ENCODE assay signal across 18 mouse cellular contexts in genomic region chr2:165300424-165300823, GRCm38 (mm10). TPM values are rescaled to one million over a fixed set of nuclear protein-coding genes. Genes with fewer than 3 reads are reported as not detected.
A peak's percentile ranks its signal among the peaks of the same experiment; 100 is the strongest.
DNase-seq lines count a peak whose midpoint lies in the region; ATAC-seq and TF ChIP-seq lines count a peak whose summit lies in the region.
"Had no signal": no experiment of that assay in that cellular context is flagged by ENCODE, and none has a peak within 500 bp of the region (broad histone marks: within the 10 kb centered on the region; RNA-seq: fewer than 3 reads in every experiment).

No protein-coding gene starts in this region.

- no peaks in the 10 kb centered on the region for H3K27me3 ChIP-seq in forebrain, embryonic 13.5 days
- H3K27me3 ChIP-seq in forebrain, embryonic 10.5 days (ENCODE audit: poor library complexity, severe bottlenecking): no peaks in the 10 kb centered on the region
- H3K27me3 ChIP-seq in hindbrain, embryonic 16.5 days (replicated peaks; ENCODE audit: control insufficient read depth, insufficient read depth, low read length): no peaks in the 10 kb centered on the region
- no peaks in the 10 kb centered on the region for H3K27me3 ChIP-seq in stomach, postnatal 0 days (ENCODE audit: control insufficient read depth, insufficient read depth, low read length)
- H3K27me3 ChIP-seq: limb, embryonic 13.5 days; liver, embryonic 15.5 days; neural tube, embryonic 12.5 days had no signal

- H3K27ac ChIP-seq in forebrain, embryonic 13.5 days: peak overlapping the region; percentile 31; the same call in 1 of the 2 replicates
- no peak overlapping the region for H3K27ac ChIP-seq in forebrain, embryonic 10.5 days
- H3K27ac ChIP-seq in hindbrain, embryonic 16.5 days (ENCODE audit: low read depth, low read length): peak overlapping the region; percentile 71
- no peak overlapping the region for H3K27ac ChIP-seq in stomach, postnatal 0 days (replicated peaks)
- H3K27ac ChIP-seq: limb, embryonic 13.5 days; liver, embryonic 15.5 days; neural tube, embryonic 12.5 days had no signal

- H3K4me1 ChIP-seq in forebrain, embryonic 13.5 days: peaks cover 10% of the 10 kb centered on the region
- H3K4me1 ChIP-seq in forebrain, embryonic 10.5 days: peaks cover 10% of the 10 kb centered on the region; the same call in 1 of the 2 replicates
- H3K4me1 ChIP-seq in hindbrain, embryonic 16.5 days (ENCODE audit: control insufficient read depth, insufficient read depth, low read depth, low read length): peaks cover 5% of the 10 kb centered on the region; the same call in 1 of the 2 replicates
- H3K4me1 ChIP-seq in stomach, postnatal 0 days (replicated peaks; ENCODE audit: control insufficient read depth, insufficient read depth): no peaks in the 10 kb centered on the region
- H3K4me1 ChIP-seq: limb, embryonic 13.5 days; liver, embryonic 15.5 days; neural tube, embryonic 12.5 days had no signal

- no peaks in the 10 kb centered on the region for H3K9me3 ChIP-seq in forebrain, embryonic 13.5 days (replicated peaks)
- H3K9me3 ChIP-seq in forebrain, embryonic 10.5 days: peaks cover 4% of the 10 kb centered on the region; the same call in 1 of the 2 replicates
- no peaks in the 10 kb centered on the region for H3K9me3 ChIP-seq in hindbrain, embryonic 16.5 days (ENCODE audit: control insufficient read depth, low read length)
- no peaks in the 10 kb centered on the region for H3K9me3 ChIP-seq in stomach, postnatal 0 days (ENCODE audit: control insufficient read depth, low read length)
- H3K9me3 ChIP-seq: limb, embryonic 13.5 days; liver, embryonic 15.5 days; neural tube, embryonic 12.5 days had no signal

- no peak overlapping the region for H3K4me3 ChIP-seq in forebrain, embryonic 13.5 days
- H3K4me3 ChIP-seq in forebrain, embryonic 10.5 days: no peak overlapping the region
- no peak overlapping the region for H3K4me3 ChIP-seq in hindbrain, embryonic 16.5 days (ENCODE audit: low read length)
- no peak overlapping the region for H3K4me3 ChIP-seq in stomach, postnatal 0 days (ENCODE audit: low read depth, low read length)
- H3K4me3 ChIP-seq: limb, embryonic 13.5 days; liver, embryonic 15.5 days; neural tube, embryonic 12.5 days had no signal

- no peak for TF ChIP-seq CTCF in stomach, postnatal 0 days (IDR thresholded peaks at IDR 0.05; ENCODE audit: low read depth)

- H3K9ac ChIP-seq in forebrain, embryonic 13.5 days: peak overlapping the region; percentile 21; the same call in 1 of the 2 replicates
- H3K9ac ChIP-seq in hindbrain, embryonic 16.5 days (ENCODE audit: low read depth, low read length): no peak overlapping the region
- H3K9ac ChIP-seq in stomach, postnatal 0 days (ENCODE audit: low read length): no peak overlapping the region
- H3K9ac ChIP-seq: limb, embryonic 13.5 days; liver, embryonic 15.5 days; neural tube, embryonic 12.5 days had no signal

- ATAC-seq in forebrain, embryonic 13.5 days: no peak
- peak; percentile 15; the same call in 1 of the 2 replicates for ATAC-seq in common myeloid progenitor, adult 5-6 weeks (replicated peaks; ENCODE audit: low read depth, poor library complexity, severe bottlenecking)
- ATAC-seq in hindbrain, embryonic 16.5 days: peak; percentile 60; the same call in 1 of the 2 replicates
- ATAC-seq in stomach, postnatal 0 days (ENCODE audit: low FRiP score, low TSS enrichment): no peak
- ATAC-seq: intestine, postnatal 0 days had no signal

- no peak overlapping the region for H3K4me2 ChIP-seq in forebrain, embryonic 13.5 days
- no peak overlapping the region for H3K4me2 ChIP-seq in hindbrain, embryonic 16.5 days (ENCODE audit: low read length)
- H3K4me2 ChIP-seq in stomach, postnatal 0 days (replicated peaks; ENCODE audit: low read depth): no peak overlapping the region
- H3K4me2 ChIP-seq: heart, embryonic 11.5 days; limb, embryonic 13.5 days; liver, embryonic 15.5 days; neural tube, embryonic 12.5 days had no signal

- peaks cover 99% of the 10 kb centered on the region for H3K36me3 ChIP-seq in forebrain, embryonic 13.5 days (ENCODE audit: poor library complexity, severe bottlenecking)
- peaks cover 99% of the 10 kb centered on the region for H3K36me3 ChIP-seq in forebrain, embryonic 10.5 days (replicated peaks)
- H3K36me3 ChIP-seq in hindbrain, embryonic 16.5 days (ENCODE audit: control insufficient read depth, insufficient read depth, low read length): peaks cover 39% of the 10 kb centered on the region
- peaks cover 38% of the 10 kb centered on the region for H3K36me3 ChIP-seq in stomach, postnatal 0 days (ENCODE audit: control insufficient read depth, insufficient read depth, low read length)

- TF ChIP-seq EP300 in stomach, postnatal 0 days (optimal IDR thresholded peaks at IDR 0.05): no peak

- 78% methylated on average over 8 of the region's 8 CpGs for WGBS in forebrain, embryonic 13.5 days
- WGBS in forebrain, embryonic 10.5 days: 85% methylated on average over 8 of the region's 8 CpGs
- whole genome bisulfite sequencing in hindbrain, embryonic 16.5 days: 67% methylated on average over 8 of the region's 8 CpGs
- WGBS in stomach, postnatal 0 days: 85% methylated on average over 8 of the region's 8 CpGs

- no peak for DNase-seq in forebrain, embryonic 10.5 days (ENCODE audit: extremely low spot score, low spot score)
- peak; percentile 77 for DNase-seq in left cerebral cortex, postnatal 4 days
- no peak for DNase-seq in left cerebral cortex, adult 18-20 months (ENCODE audit: low spot score in 2 of 2)
- no peak for DNase-seq in stomach, postnatal 0 days (ENCODE audit: low spot score)
- no peak for DNase-seq in urinary bladder, postnatal 25 days (ENCODE audit: low spot score)
- DNase-seq: adrenal gland, adult 2 months; gastrocnemius, postnatal 25 days; kidney, postnatal 10 days; lung, postnatal 10 days; right cerebral cortex, postnatal 25 days had no signal

- intact Hi-C loops in left cerebral cortex, postnatal 4 days (cut with DNase I): no loop called here

RNA-seq across cellular contexts. Expression of gene Slc35c2, which starts 12.8 kb away (rescaled TPM):
- polyA plus RNA-seq in forebrain, embryonic 13.5 days (2015; fragmentation: Nextera tagmentation; extraction: Ambion mirVana): 63.8 and 67.2 TPM in 2 replicates
- 74.9 and 75.4 TPM in 2 replicates for polyA plus RNA-seq in forebrain, embryonic 10.5 days (2016; fragmentation: Nextera tagmentation; extraction: Ambion mirVana)
- 10 to 100 TPM; 36.4 to 37.1 TPM for total RNA-seq in left cerebral cortex, postnatal 4 days (2021)
- total RNA-seq in left cerebral cortex, adult 18-20 months (2021): 10 to 100 TPM; 58.2 to 60.6 TPM
- total RNA-seq in common myeloid progenitor, adult 5-6 weeks (2017): 34.9 and 47.0 TPM in 2 replicates
- 73.4 and 79.6 TPM in 2 replicates for polyA plus RNA-seq in hindbrain, embryonic 16.5 days (2015; fragmentation: Nextera tagmentation; extraction: Ambion mirVana)
- polyA plus RNA-seq in stomach, postnatal 0 days (2015; fragmentation: Nextera tagmentation; extraction: Ambion mirVana): 38.5 and 39.3 TPM in 2 replicates

RNA-seq across cellular contexts. Expression of gene Elmo2, which starts 25.9 kb away (rescaled TPM):
- 90.5 and 101 TPM in 2 replicates for polyA plus RNA-seq in forebrain, embryonic 13.5 days (2015; fragmentation: Nextera tagmentation; extraction: Ambion mirVana)
- polyA plus RNA-seq in forebrain, embryonic 10.5 days (2016; fragmentation: Nextera tagmentation; extraction: Ambion mirVana): 83.7 and 86.4 TPM in 2 replicates
- total RNA-seq in left cerebral cortex, postnatal 4 days (2021): 10 to 100 TPM; 79.3 to 80.6 TPM
- 100 to 1,000 TPM; 145 to 166 TPM for total RNA-seq in left cerebral cortex, adult 18-20 months (2021)
- total RNA-seq in common myeloid progenitor, adult 5-6 weeks (2017): 17.4 and 29.7 TPM in 2 replicates
- polyA plus RNA-seq in hindbrain, embryonic 16.5 days (2015; fragmentation: Nextera tagmentation; extraction: Ambion mirVana): 96.2 and 115 TPM in 2 replicates
- 21.2 and 22.6 TPM in 2 replicates for polyA plus RNA-seq in stomach, postnatal 0 days (2015; fragmentation: Nextera tagmentation; extraction: Ambion mirVana)

Comparison
In these comparisons a context has a peak if more than half of its experiments do, and no peak if none do; other contexts are left out.
1. H3K27ac ChIP-seq: peak in forebrain, embryonic 13.5 days (single experiment) and hindbrain, embryonic 16.5 days (single experiment); none in forebrain, embryonic 10.5 days (single experiment) and stomach, postnatal 0 days (single experiment).
2. ATAC-seq: peak in common myeloid progenitor, adult 5-6 weeks (single experiment) and hindbrain, embryonic 16.5 days (single experiment); none in forebrain, embryonic 13.5 days (single experiment) and stomach, postnatal 0 days (single experiment).